Mouse (Mus musculus) cerebellum, adult 11 months (tissue): ENCODE data around the gene Pkhd1.
A peak's percentile ranks its signal among the peaks of the same experiment; 100 is the strongest.
"Not testable (repeated sequence)": the region's sequence is repeated elsewhere in the genome, so short reads cannot be mapped to it uniquely, and the experiment has no call there.

Experiments used
- DNase-seq: peaks from one replicate; pipeline ENCODE4 v3.0.0; 2022

The Pkhd1 gene

GRCm38 (mm10) chr1:20481843-20482242 lies 136.0 kb downstream of the Pkhd1 start:
- DNase-seq: no peak

GRCm38 (mm10) chr1:20478695-20479094 lies 139.2 kb downstream of the Pkhd1 start:
- DNase-seq: no peak

DNA sequence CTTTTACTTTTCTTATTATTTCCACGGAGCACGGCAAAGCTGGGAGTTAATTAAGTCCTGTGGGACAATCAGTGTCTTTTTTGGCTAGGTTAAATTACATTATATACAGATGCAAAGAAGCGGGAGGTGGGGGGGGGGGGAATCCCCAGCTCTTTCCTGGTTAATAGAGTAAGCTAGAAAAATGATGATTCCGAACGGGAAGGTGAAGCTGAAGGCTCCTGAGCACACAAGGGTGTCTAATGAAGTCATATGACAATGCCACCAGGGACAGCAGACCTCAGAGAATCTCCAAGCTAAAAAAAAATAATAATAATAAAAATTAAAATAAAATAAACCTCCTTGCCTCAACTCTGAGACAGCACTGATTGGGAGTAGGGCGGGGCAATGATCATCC lies 139.6 kb downstream of the Pkhd1 start:
- DNase-seq: no peak

GRCm38 (mm10) chr1:20477561-20478265 lies 140.2 kb downstream of the Pkhd1 start:
- DNase-seq: peak; percentile 3

DNA sequence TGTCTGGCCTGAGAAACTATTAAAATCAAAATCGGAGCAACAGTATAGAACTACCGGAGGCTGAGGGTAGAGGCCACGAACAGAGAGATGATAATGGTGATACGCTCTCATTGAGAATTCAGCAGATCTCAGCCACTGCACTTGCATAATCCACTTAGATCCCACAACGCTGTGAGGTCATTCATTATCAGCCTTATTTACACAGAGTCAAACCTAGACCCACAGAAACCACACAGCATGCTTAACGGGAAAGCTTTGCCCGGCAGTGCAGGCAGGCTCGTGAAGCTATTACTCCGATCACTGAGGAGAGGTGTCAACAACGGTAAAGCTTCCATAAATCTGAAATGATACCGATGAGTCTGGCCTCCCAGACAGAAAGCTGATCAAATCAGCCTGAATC lies 147.1 kb downstream of the Pkhd1 start:
- DNase-seq: no peak

- no peak for DNase-seq
Observed at GRCm38 (mm10) chr1:20470317-20470716, 147.5 kb downstream of the Pkhd1 start.

DNA sequence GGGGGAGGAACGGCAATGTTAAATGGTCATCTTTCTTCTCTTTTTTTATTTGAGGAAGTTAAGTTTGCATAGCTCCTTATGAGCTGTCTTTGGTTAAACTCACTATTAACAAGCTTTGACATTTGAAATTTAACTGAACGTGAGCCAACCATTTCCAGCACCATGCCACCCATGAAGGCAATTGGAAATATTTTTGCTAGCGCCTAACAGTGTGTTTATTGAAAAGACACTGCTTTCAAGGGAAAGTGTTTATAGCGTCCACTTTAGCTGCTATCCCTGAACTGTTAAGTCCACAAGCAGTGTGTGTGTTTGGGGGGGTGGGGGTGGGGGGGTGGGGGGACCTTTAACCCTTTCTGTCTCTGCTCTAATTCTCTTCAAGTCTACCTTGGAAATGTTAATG lies 151.4 kb downstream of the Pkhd1 start:
- no peak for DNase-seq

GRCm38 (mm10) chr1:20454621-20455020 lies 163.2 kb downstream of the Pkhd1 start:
- DNase-seq: no peak

- no peak for DNase-seq
Observed at GRCm38 (mm10) chr1:20450074-20450473, 167.8 kb downstream of the Pkhd1 start.

DNA sequence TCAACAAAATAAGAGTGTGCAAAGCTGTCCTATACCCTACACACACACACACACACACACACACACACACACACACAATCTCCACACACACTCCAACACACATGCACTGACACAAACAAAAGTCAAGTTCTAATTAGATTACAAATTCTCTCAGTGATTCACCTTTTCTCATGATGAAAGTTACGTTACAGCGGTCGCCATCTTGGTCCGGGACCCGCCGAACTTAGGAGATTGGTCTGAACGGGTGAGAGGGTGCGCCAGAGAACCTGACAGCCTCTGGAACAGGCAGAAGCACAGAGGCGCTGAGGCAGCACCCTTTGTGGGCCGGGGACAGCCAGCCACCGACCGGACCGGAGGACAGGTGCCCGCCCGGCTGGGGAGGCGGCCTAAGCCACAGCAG lies 185.8 kb downstream of the Pkhd1 start:
- not testable (repeated sequence) for DNase-seq

- no peak for DNase-seq
Observed at GRCm38 (mm10) chr1:20429056-20429394, 188.8 kb downstream of the Pkhd1 start.

DNA sequence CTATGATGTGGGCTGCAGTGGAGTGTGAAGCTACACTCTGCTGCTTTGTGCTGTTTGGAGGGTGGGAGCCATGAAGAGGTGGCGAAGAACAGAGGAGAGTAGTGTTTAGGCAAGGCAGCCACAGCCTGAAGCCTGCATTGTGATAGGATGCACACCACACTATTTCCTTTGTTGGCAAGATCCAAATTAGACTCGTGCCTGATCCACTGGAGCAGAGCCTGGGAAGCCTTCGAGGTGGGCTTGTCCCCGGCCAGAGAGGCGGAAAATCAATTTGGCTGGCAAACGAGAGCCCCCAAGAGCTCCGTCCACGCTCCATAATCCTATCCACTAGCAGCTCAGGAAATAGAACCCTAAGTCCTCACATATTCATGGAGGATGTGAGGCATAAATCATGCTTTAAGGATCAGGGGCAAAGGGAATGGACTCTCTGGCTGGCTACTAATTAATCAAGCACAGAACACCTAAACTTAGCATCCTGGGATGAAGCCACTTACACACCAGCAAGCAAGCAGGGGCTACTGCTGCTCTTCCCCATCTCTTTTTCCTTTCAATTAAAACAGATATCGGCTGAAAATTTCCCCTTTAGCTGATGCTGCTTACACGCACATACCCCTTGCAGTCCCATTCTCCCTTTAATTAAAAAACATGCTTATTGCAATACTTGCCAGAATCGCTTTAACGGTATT lies 189.4 kb downstream of the Pkhd1 start:
- no peak for DNase-seq

DNA sequence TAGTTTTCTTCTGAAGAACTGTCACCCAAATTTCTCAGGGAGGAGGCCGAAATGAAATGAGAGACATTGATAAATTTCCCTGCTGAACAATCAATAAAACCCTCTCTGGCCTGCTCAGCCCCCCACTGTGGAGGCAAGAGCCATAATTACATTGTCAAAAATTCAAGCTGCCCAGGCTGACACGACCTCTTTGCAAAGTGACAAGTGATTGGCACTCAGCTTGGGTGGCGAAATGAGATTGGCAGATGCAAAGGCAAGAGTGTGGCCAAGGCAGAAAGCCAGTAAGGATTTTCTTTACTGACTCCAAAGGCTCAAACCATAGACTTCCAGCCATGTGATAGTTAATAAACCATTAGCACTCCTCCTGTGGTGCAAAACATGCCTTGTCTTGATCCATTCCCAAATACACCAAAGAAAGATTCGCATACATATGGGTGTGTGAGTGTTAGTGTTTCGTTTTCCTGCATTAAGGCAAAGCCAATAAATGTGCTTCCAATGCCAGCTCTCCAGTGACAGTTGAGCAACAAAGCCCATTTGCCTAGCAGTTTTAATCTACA lies 208.4 kb downstream of the Pkhd1 start:
- DNase-seq: no peak

- no peak for DNase-seq
Observed at GRCm38 (mm10) chr1:20398319-20398718, 219.5 kb downstream of the Pkhd1 start.

DNA sequence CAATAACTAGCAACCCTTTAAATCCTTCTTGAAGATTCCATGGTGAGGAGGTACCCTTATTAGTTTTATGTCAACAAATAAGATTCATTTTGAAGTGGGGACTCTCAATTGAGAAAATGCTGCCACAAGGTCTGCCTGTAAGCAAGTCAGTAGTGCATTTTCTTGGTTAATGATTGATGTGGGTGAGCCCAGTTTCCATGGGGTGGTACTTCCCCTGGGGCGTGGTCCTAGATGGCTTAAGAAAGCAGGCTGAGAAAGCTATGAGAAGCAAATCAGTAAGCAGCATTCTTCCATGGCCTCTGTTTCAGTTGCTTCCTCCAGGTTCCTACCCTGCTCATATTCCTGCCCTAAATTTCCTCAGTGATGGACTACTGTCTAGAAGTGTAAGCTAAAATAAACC lies 253.4 kb downstream of the Pkhd1 start:
- DNase-seq: no peak

DNA sequence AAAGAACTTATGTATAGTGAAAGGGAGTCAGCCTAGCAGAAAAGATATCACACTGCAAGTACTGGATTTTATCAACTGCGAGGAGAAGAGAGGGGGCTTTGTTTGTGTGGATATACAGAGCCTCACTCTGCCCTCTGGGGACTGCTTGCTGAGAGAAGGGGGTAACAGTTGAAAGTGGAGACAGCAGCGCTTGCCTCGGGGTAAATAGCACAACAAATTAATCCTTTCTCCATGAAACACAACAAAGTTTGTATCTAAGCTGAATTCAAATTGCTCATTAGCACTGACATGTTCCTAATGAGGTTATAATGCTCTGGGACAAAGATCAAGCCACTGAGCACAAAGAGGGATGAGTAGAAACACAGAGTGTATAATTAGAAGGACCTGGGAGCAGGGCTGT lies 273.2 kb downstream of the Pkhd1 start:
- no peak for DNase-seq

- peak; percentile 8 for DNase-seq
Observed at GRCm38 (mm10) chr1:20311485-20311884, 306.4 kb downstream of the Pkhd1 start.

DNA sequence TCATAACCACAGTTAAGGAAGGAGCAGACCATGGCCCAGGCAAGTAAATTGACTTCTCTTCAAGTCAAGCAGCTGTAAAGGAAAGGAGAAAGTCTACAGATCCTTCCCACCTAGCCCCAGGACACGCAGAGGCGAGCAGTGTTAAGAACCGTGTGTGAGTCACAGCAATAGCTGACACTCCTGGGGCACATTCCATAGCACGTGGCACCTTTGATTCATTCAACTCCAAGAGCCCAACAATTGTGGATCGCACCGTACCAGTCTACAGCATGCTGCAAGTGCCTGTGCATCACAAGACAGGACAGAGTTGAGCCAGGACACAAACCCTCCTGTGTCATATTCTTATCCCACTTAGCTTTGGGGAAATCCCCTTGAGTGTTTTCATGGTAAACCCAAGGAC lies 306.9 kb downstream of the Pkhd1 start:
- no peak for DNase-seq

DNA sequence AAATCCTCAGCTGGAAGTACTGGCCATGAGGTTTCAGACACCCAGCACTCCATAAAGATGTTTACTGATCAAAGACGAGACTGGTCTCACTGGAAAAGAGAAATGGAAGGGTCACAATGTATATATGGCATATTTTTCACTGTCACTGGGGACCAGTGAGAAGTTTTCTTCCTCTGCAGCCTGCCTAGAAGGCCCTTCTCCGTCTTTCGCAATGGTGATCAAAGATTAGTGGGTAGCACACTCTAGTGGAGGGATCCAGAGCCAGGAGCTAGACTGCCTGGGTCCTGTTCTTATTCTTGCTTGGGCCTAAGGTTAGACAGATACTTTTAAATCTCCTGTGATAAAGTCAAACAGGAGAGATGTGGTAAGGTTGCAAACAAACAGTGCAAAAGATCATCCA lies 311.7 kb downstream of the Pkhd1 start:
- no peak for DNase-seq

- no peak for DNase-seq
Observed at GRCm38 (mm10) chr1:20302943-20303578, 314.8 kb downstream of the Pkhd1 start.

DNA sequence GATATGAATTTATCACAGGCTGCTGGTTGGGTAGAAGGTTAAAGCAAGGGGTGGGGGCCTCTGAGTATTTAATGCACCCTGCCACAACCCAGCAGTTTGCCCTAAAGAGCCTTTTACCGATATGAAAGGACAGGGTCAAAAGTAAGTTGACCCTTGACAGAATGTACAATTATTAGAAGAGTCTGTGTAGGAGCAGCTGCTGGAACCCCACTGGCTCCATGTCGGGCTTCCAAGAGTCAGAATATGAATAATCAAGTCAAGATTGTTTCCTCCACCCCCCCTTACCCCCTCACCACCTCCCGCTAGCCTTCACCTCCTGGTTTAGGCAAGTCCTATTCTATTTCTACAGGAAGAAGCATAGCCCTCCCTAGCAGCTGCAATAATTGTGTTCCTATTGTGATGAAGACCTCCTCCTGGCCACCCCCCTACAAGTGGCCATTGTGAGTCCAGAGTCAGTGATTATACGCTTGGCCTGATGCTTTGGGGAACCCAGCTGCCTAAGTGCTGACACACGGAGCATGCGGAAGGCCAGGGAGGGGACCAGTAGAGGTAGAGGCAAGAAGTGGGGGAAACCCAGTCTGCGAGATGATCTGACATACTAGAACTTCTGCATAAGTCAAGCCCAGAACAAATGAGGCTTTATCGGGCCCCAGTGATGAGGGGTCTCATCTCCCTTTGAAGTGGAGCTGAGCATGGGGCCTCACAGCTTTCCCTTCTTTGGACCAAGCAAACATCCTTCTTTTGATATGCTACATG lies 315.5 kb downstream of the Pkhd1 start:
- no peak for DNase-seq

DNA sequence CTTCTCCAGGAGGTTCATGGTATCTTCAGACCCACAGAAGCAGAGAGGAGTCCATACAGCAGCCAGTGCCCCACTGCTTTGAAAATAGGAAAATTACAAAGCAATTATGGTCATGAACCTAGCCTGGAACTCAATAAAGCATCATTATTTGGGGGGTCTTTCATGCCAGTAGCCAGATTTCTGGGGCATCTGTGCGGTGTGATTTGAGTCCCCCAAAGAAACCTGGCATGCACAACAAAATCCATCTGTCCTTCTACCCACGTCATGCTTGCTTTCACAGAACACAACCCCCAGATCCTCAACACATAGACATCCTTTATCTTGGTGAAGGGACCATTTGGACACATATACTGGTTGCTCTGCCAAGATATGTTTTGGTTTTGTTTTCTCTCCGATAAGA lies 316.2 kb downstream of the Pkhd1 start:
- DNase-seq: no peak

DNA sequence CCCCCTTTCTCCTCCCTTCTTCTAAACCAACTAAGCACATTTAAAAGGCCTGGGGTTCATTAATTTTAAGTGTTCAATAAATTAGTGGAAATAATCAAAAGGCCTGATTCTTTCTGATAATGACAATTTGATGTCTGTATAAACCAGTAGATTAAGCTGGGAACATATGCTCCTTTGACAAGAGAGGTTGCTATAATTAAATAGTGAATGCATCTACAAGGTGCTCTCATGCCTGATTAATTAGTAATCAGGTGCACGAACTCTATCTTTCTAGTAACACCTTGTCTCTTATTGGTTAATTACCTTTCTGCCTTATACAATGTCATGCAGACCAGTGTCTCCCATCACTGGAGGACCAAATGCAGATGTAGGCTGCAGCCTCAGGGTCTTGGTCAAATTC lies 329.2 kb downstream of the Pkhd1 start:
- no peak for DNase-seq
